Mouse (Mus musculus) forebrain, embryonic 13.5 days (tissue): ENCODE measurements around the gene Ptprd. TPM values are rescaled to one million over a fixed set of nuclear protein-coding genes. Genes with fewer than 3 reads are reported as not detected.

ENCODE experiments used
- ATAC-seq: fragments of 200-750 bp; cut with Nextera tagmentation; 2 replicates; pipeline ENCODE4 v1.8.0; 2017
- H3K27ac ChIP-seq: fragments of 300-500 bp; sonication (generic); 2 replicates; pipeline ENCODE4 v1.5.1; 2015; ENCODE audit warnings: inconsistent platforms, mild to moderate bottlenecking, moderate library complexity
- H3K27me3 ChIP-seq: fragments of 300-500 bp; sonication (generic); 2 replicates; pipeline ENCODE4 v1.6.1; 2015; ENCODE audit warnings: mild to moderate bottlenecking, inconsistent platforms
- H3K36me3 ChIP-seq: fragments of 300-500 bp; sonication (generic); 2 replicates; pipeline ENCODE4 v1.6.1; 2015; ENCODE audit warnings: mild to moderate bottlenecking, inconsistent platforms; ENCODE audit not compliant: poor library complexity, severe bottlenecking
- H3K4me1 ChIP-seq: fragments of 300-500 bp; sonication (generic); 2 replicates; pipeline ENCODE4 v1.6.1; 2015; ENCODE audit warnings: inconsistent platforms
- H3K4me2 ChIP-seq: fragments of 300-500 bp; sonication (generic); 2 replicates; pipeline ENCODE4 v1.6.1; 2015; ENCODE audit warnings: inconsistent platforms, mild to moderate bottlenecking, moderate library complexity
- H3K4me3 ChIP-seq: fragments of 300-500 bp; sonication (generic); 2 replicates; pipeline ENCODE4 v1.5.1; 2015; ENCODE audit warnings: mild to moderate bottlenecking, inconsistent platforms
- H3K9ac ChIP-seq: fragments of 300-500 bp; sonication (generic); 2 replicates; pipeline ENCODE4 v1.6.1; 2015; ENCODE audit warnings: mild to moderate bottlenecking, inconsistent platforms
- H3K9me3 ChIP-seq: fragments of 300-500 bp; sonication (generic); replicated peaks from 2 replicates; pipeline ENCODE4 v1.6.1; 2016; ENCODE audit warnings: inconsistent platforms
- WGBS: fragments of 180-500 bp; shearing (Covaris S2); methylation state at CpG from one replicate; pipeline ENCODE4 v1.1.7; 2015; 5-methylcytosine and 5-hydroxymethylcytosine counted together
- microRNA-seq: library from miRNA; unstranded; fragments of <30 nt; microRNA quantifications from one replicate; pipeline ENCODE4, GENCODE M21; 2016
- polyA plus RNA-seq: library from polyadenylated mRNA; unstranded; fragments of >200 nt; fragmentation: Nextera tagmentation; extraction: Ambion mirVana; gene quantifications from 2 replicates; pipeline ENCODE4 v1.2.1, GENCODE M21; 2015

The Ptprd gene
- polyA plus RNA-seq, 1 experiment from 2014 or later: 53.8 TPM

DNA sequence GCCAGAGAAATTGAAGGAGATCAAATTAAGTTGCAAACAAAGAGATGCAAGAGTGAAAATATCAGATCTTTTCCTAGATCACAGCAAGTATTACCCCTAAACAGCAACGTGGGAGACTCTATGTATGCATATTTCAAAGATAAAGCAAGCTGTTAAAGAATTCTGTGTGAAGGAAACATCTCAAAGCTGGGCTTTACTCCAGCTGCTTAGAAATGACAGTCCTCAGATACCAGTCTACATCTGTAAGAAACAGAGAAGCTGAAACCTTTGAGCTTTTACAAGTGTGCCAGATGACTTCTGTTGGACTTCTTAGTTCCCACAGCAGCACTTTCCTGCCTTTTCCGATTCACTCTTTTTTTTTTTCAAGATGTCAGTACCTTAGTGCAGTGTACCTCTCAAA, 2249.9 kb downstream of the Ptprd start:
- Histone ChIP-seq H3K4me1 (no peaks in the 10 kb centered on the region), H3K9ac (no peak overlapping the region), H3K4me3 (no peak overlapping the region), H3K9me3 (no peaks in the 10 kb centered on the region), H3K4me2 (no peak overlapping the region), H3K36me3 (no peaks in the 10 kb centered on the region), H3K27ac (no peak overlapping the region), H3K27me3 (no peaks in the 10 kb centered on the region)
- ATAC-seq: no peak
- WGBS: 80% methylated on average over 2 of the region's 2 CpGs

GRCm38 (mm10) chr4:75953349-75954060, 2258.3 kb downstream of the Ptprd start:
- 85% methylated on average over 6 of the region's 6 CpGs for WGBS
- Histone ChIP-seq H3K4me3 (no peak overlapping the region), H3K36me3 (0 out of 2 replicates have a peak, but pooled peaks cover 3% of the 10 kb centered on the region), H3K9ac (no peak overlapping the region), H3K27ac (no peak overlapping the region), H3K27me3 (no peaks in the 10 kb centered on the region), H3K4me1 (no peaks in the 10 kb centered on the region), H3K9me3 (no peaks in the 10 kb centered on the region), H3K4me2 (no peak overlapping the region)
- ATAC-seq: no peak

GRCm38 (mm10) chr4:75950582-75950981, 2261.2 kb downstream of the Ptprd start:
- no peaks in the 10 kb centered on the region for H3K27me3 ChIP-seq
- no peak overlapping the region for H3K4me3 ChIP-seq
- WGBS: 85% methylated on average over 4 of the region's 4 CpGs
- no peaks in the 10 kb centered on the region for H3K4me1 ChIP-seq
- no peak overlapping the region for H3K9ac ChIP-seq
- no peak overlapping the region for H3K4me2 ChIP-seq
- 0 out of 2 replicates have a peak, but pooled peaks cover 3% of the 10 kb centered on the region for H3K36me3 ChIP-seq
- H3K9me3 ChIP-seq: no peaks in the 10 kb centered on the region
- no peak overlapping the region for H3K27ac ChIP-seq
- ATAC-seq: no peak

- H3K36me3 ChIP-seq: no peaks in the 10 kb centered on the region
- H3K9me3 ChIP-seq: no peaks in the 10 kb centered on the region
- WGBS: 5% methylated on average over 4 of the region's 4 CpGs
- H3K27ac ChIP-seq: no peak overlapping the region
- no peaks in the 10 kb centered on the region for H3K27me3 ChIP-seq
- ATAC-seq: no peak
- H3K4me1 ChIP-seq: no peaks in the 10 kb centered on the region
- no peak overlapping the region for H3K4me2 ChIP-seq
- no peak overlapping the region for H3K9ac ChIP-seq
- H3K4me3 ChIP-seq: no peak overlapping the region
Observed at GRCm38 (mm10) chr4:75894871-75895270, 2316.9 kb downstream of the Ptprd start.

Small RNAs within 50 kb of the gene (microRNA-seq; reads per million reads assigned to microRNA genes)
- not detected for gene Gm23159
